In genomic region chr15:82814321-82814720, GRCm38 (mm10) we compare ENCODE assay signal across 38 mouse cellular contexts. TPM values are rescaled to one million over a fixed set of nuclear protein-coding genes. Genes with fewer than 3 reads are reported as not detected.
"Had no signal": no experiment of that assay in that cellular context is flagged by ENCODE, and none has a peak within 500 bp of the region (broad histone marks: within the 10 kb centered on the region; RNA-seq: fewer than 3 reads in every experiment).

No protein-coding gene starts in this region.

- H3K4me2 ChIP-seq: limb, embryonic 12.5 days; limb, embryonic 13.5 days; limb, embryonic 15.5 days; liver, embryonic 11.5 days; liver, embryonic 12.5 days; liver, embryonic 13.5 days; liver, embryonic 15.5 days; lung, embryonic 14.5 days; lung, embryonic 15.5 days; midbrain, embryonic 11.5 days; midbrain, embryonic 12.5 days; midbrain, embryonic 13.5 days; midbrain, embryonic 15.5 days had no signal

- H3K4me1 ChIP-seq: limb, embryonic 10.5 days; limb, embryonic 12.5 days; limb, embryonic 13.5 days; limb, embryonic 15.5 days; lung, embryonic 15.5 days had no signal

- H3K9ac ChIP-seq: limb, embryonic 12.5 days; limb, embryonic 13.5 days; limb, embryonic 15.5 days; liver, embryonic 12.5 days; liver, embryonic 13.5 days; liver, embryonic 14.5 days; liver, embryonic 15.5 days; liver, postnatal 0 days; lung, embryonic 14.5 days; lung, embryonic 15.5 days; midbrain, embryonic 12.5 days; midbrain, embryonic 13.5 days; midbrain, embryonic 15.5 days had no signal

- H3K27ac ChIP-seq: limb, embryonic 10.5 days; limb, embryonic 12.5 days; limb, embryonic 13.5 days; limb, embryonic 15.5 days; liver, embryonic 12.5 days; liver, embryonic 13.5 days; liver, embryonic 14.5 days; liver, embryonic 15.5 days; lung, embryonic 15.5 days; macrophage; midbrain, embryonic 10.5 days; midbrain, embryonic 12.5 days; midbrain, embryonic 13.5 days; midbrain, embryonic 15.5 days had no signal

- H3K27me3 ChIP-seq: limb, embryonic 12.5 days; limb, embryonic 13.5 days; limb, embryonic 15.5 days; liver, embryonic 12.5 days; liver, embryonic 13.5 days; liver, embryonic 15.5 days; lung, embryonic 15.5 days; megakaryocyte, embryonic 14.5 days; midbrain, embryonic 12.5 days; midbrain, embryonic 13.5 days; midbrain, embryonic 15.5 days had no signal

- H3K4me3 ChIP-seq: limb, embryonic 10.5 days; limb, embryonic 12.5 days; limb, embryonic 13.5 days; limb, embryonic 15.5 days; liver, embryonic 12.5 days; liver, embryonic 13.5 days; liver, embryonic 15.5 days; lung, embryonic 15.5 days; megakaryocyte, embryonic 14.5 days; midbrain, embryonic 10.5 days; midbrain, embryonic 12.5 days; midbrain, embryonic 13.5 days; midbrain, embryonic 15.5 days; myocyte had no signal

- H3K9me3 ChIP-seq: limb, embryonic 10.5 days; limb, embryonic 12.5 days; limb, embryonic 13.5 days; limb, embryonic 15.5 days; liver, embryonic 12.5 days; liver, embryonic 13.5 days; liver, embryonic 15.5 days; lung, embryonic 15.5 days; megakaryocyte, embryonic 14.5 days; midbrain, embryonic 10.5 days; midbrain, embryonic 12.5 days; midbrain, embryonic 13.5 days; midbrain, embryonic 15.5 days had no signal

RNA-seq across cellular contexts. Expression of gene Cyp2d26, which starts 20.2 kb away (rescaled TPM):
- total RNA-seq: left cerebral cortex, adult 8-10 months; left cerebral cortex, postnatal 14 days; left cerebral cortex, postnatal 25 days; megakaryocyte progenitor cell, adult 5-6 weeks; megakaryocyte, adult 5-6 weeks; megakaryocyte-erythroid progenitor cell, adult 5-6 weeks; midbrain, postnatal 0 days; monocyte, adult 5-6 weeks had no signal
- polyA plus RNA-seq: limb, embryonic 10.5 days; limb, embryonic 12.5 days; limb, embryonic 13.5 days; lung, embryonic 14.5 days; lung, postnatal 0 days; macrophage; midbrain, embryonic 10.5 days; midbrain, embryonic 11.5 days; midbrain, embryonic 12.5 days; midbrain, embryonic 13.5 days; midbrain, embryonic 15.5 days; midbrain, postnatal 0 days; myocyte; neural tube, embryonic 11.5 days had no signal

RNA-seq across cellular contexts. Expression of gene Cyp2d40, which starts 50.3 kb away (rescaled TPM):
- total RNA-seq: left cerebral cortex, adult 8-10 months; left cerebral cortex, postnatal 10 days; left cerebral cortex, postnatal 14 days; left cerebral cortex, postnatal 25 days; left cerebral cortex, postnatal 36 days; left cerebral cortex, postnatal 4 days; megakaryocyte progenitor cell, adult 5-6 weeks; megakaryocyte, adult 5-6 weeks; megakaryocyte-erythroid progenitor cell, adult 5-6 weeks; midbrain, postnatal 0 days; monocyte, adult 5-6 weeks had no signal
- polyA plus RNA-seq: limb, embryonic 10.5 days; limb, embryonic 11.5 days; limb, embryonic 12.5 days; limb, embryonic 13.5 days; limb, embryonic 15.5 days; liver, embryonic 11.5 days; liver, embryonic 12.5 days; liver, embryonic 13.5 days; lung, adult 2 months; lung, embryonic 14.5 days; lung, embryonic 15.5 days; lung, embryonic 16.5 days; lung, postnatal 0 days; macrophage; midbrain, embryonic 10.5 days; midbrain, embryonic 11.5 days; midbrain, embryonic 12.5 days; midbrain, embryonic 13.5 days; midbrain, embryonic 14.5 days; midbrain, embryonic 15.5 days; midbrain, embryonic 16.5 days; midbrain, postnatal 0 days; myocyte; neural tube, embryonic 11.5 days had no signal
